Mouse (Mus musculus) cerebral cortex, adult 2 months (tissue): ENCODE measurements around the gene Fbxo36.

ENCODE experiments used
- WGBS: fragments of 180-500 bp; shearing (Covaris S2); methylation state at CpG from one replicate; pipeline ENCODE4 v1.1.7; 2018; 5-methylcytosine and 5-hydroxymethylcytosine counted together

Gene Fbxo36

DNA sequence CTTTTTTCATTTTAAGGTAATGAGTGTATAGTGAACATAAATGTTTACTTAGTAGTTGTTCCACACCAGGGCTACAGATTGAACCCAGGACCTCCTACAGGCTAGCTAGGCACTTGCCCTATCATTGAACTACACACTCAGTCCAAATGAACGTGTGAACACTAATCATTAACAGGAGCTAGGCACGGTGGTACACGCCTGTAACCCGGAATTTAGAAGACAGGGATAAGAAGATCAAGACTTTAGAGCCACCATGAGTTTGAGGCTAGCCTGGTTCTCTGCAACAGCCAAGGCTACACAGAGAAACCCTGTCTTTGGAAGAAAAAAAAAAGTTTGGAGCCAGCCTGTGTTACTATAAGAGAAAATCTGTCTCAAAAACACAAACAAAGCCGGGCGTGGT lies 20.0 kb downstream of the Fbxo36 start:
- 96% methylated on average over 6 of the region's 6 CpGs for WGBS

DNA sequence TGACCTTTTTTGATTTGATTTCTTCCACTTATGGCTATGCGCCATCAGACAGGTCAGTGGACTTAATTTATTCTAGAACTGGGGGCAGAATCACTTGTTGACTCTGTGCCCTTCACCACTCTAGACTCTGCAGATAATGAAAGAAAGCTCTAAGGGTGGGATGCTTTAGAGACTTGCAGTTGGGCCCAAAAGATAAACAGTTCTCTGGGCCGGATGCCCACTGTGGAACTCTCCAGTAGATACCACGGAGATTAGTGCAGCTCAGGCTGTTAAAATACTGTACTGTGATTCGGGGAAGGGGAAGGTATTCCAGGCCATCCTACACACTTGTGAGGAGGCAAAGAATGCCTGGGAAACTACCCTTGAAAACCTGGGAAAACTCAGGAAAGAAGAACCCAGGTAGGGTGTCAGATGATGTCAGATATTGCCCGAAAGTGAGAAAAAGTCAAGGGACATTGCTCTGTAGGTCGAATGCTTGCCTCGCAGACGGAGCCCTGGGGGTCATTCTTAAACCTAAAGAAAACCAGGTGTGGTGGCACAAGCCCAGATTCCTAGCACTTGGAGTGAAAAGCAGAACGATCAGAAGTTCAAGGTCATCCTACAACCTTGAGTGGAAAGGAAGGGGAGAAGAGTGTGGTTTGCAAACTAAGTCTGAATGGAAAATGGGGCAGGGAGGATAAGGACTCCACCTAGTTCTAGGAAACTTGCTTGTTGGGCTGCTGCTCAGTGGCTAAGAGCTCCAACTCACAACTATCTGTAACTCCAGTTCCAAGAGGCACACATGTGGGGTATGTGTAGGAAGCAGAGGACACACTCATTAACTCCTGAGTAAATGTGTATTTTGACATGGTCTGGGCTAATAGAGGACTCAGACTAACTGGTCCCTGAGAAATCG lies 21.0 kb downstream of the Fbxo36 start:
- 84% methylated on average over 10 of the region's 10 CpGs for WGBS

- 68% methylated on average over 1 of the region's 1 CpGs for WGBS
These were observed 21.6 kb downstream of the Fbxo36 start for GRCm38 (mm10) chr1:84861255-84861630.

DNA sequence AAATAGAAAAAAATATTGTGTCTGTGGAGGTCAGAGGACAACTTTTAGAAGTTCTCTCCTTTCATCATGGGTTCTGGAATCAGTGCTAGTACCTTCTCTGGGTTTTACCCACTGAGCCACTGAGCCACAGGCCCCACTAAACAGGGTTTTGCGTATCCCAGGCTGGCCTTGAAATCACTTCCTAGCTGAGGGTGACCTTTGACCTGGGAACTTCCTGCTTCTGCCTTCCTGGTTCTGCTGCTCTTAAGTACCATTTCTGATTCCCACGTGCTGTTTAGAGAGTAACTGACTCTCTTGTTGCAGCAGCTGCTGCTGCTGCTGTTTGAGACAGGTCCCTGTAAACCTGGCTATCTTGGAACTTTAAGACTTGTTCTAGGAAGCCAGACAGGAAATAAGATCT lies 25.0 kb downstream of the Fbxo36 start:
- WGBS = 73% methylated on average over 2 of the region's 2 CpGs

DNA sequence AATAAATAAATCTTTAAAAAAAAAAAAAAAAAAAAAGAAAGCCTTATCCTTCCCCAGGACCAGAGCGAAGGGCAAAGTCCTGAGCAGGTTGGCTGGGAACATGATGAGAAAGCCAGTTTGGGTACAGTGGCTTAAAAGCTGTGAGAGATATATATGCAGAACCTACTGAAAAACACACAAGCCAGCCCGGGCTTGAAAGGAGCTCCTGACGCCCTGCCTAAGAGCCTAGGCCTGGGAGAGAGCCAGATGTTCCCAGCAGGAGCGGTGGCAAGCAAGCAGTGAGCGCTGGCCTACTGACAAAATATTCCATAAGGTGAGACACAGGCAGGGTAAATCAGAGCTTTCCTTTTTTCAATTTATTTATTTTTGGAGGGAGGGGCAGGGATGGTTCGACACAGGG lies 26.6 kb downstream of the Fbxo36 start:
- WGBS = 85% methylated on average over 6 of the region's 6 CpGs

- 88% methylated on average over 3 of the region's 3 CpGs for WGBS
These were observed 27.1 kb downstream of the Fbxo36 start for GRCm38 (mm10) chr1:84866706-84867230.

GRCm38 (mm10) chr1:84868841-84869240 lies 29.2 kb downstream of the Fbxo36 start:
- 77% methylated on average over 4 of the region's 4 CpGs for WGBS

GRCm38 (mm10) chr1:84869498-84869897 lies 29.9 kb downstream of the Fbxo36 start:
- WGBS = 73% methylated on average over 7 of the region's 7 CpGs

DNA sequence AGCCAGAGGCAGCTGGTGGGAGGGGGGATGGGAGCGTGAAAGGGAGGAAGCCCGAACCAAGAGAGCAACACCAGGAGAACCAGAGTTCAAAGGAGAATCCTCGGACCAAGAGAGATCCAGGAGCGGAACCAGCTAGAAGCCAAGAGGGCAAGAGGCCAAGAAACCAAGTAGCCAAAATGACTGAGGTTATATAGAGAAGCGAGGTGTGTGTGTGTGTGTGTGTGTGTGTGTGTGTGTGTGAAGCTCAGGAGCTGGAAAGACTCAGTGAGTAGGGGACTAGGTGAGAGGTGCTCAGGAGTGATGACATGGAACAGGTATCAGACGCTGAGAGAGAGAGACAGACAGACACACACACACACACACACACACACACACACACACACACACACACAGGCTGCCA lies 31.5 kb downstream of the Fbxo36 start:
- 67% methylated on average over 6 of the region's 6 CpGs for WGBS

DNA sequence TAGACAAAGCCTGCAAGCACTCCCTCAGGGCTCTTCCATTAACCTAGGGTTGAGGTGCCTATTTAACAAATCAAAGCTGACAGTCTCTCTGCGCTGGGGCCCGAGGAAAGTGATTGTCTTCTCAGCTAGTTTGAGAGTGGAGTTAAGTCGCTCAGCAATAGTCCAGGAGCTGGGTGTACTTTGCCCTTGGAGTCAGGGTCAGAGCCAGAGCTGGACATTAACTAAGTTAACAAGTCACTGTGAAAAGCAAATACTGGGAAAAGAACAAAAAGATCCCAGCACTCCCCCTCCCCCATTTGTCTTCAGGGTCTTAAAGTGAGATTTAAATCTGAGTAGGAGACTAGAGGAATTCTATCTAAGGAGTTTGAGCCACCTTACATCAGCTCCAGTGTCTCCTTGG lies 32.5 kb downstream of the Fbxo36 start:
- WGBS = 72% methylated on average over 3 of the region's 3 CpGs

DNA sequence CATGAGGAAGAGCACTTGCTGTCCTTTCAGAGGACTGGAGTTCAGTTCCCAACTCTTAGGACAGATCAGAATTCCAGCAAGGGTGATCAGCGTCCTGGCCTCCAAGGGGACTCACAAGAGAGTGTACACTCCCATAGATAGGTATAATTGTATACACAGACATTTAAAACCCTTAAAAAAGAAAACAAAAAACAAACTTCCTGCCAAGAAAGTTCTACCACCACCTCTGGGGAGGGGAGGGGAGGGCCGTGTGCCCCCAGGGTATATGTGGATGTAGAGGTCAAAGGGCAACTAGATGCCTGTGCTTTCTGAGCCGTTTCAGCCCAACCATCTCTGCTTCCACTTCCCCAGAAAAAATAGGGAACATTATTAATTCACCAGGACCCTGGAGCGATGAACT lies 33.3 kb downstream of the Fbxo36 start:
- 72% methylated on average over 4 of the region's 4 CpGs for WGBS

- WGBS = 89% methylated on average over 2 of the region's 2 CpGs
These were observed 37.9 kb downstream of the Fbxo36 start for GRCm38 (mm10) chr1:84877590-84877989.

DNA sequence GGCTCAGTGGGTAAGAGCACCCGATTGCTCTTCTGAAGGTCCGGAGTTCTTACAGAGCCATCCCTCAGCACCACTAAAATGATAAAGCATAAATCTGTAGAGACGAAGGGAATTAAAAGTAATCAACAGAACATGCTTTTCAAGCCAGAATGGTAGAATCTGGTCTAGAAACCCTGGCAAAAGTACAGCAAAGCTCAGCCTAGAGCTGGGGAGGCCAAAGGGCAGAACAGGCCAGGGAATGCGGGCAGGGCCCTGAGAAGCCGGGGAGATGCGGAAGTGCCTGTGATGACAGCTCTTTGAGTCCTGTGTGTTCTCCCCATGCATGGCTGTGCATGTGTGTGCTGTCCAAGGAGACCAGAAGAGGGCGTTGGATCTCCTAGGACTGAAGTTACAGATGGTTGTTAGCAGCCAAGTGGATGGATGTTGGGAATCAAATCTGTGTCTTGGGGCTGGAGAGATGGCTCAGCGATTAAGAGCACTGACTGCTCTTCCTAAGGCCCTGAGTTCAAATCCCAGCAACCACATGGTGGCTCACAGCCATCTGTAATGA lies 40.0 kb downstream of the Fbxo36 start:
- 93% methylated on average over 8 of the region's 8 CpGs for WGBS

- 38% methylated on average over 11 of the region's 11 CpGs for WGBS
These were observed 41.8 kb downstream of the Fbxo36 start for GRCm38 (mm10) chr1:84881248-84882065.

DNA sequence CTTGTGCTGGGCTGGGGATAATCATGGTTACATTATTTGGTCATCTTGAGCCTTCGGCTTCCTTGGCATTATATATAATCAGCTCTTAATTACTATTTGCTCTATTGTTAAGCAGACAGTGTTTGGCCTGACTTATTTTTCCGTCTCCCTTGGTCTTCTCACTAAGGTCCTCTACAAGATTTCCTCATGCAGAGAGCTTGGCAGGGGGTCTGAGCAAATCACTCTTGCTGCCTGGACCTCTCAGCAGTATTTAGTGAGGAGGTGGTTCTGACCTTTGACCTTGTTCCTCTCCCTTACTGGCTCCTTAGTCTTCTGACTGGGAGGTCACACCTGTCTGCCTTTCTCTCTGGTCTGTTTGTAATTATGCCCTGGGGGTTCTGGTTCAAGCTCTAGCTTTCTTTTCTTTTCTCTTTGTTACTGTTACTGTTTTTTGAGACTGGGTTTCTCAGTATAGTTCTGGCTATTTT lies 42.5 kb downstream of the Fbxo36 start:
- WGBS = 61% methylated on average over 2 of the region's 2 CpGs

- WGBS = 49% methylated on average over 4 of the region's 4 CpGs
These were observed 43.3 kb downstream of the Fbxo36 start for GRCm38 (mm10) chr1:84882937-84883336.

- 58% methylated on average over 4 of the region's 4 CpGs for WGBS
These were observed 44.2 kb downstream of the Fbxo36 start for GRCm38 (mm10) chr1:84883889-84884288.

GRCm38 (mm10) chr1:84885174-84885573 lies 45.5 kb downstream of the Fbxo36 start:
- WGBS = 84% methylated on average over 3 of the region's 3 CpGs

DNA sequence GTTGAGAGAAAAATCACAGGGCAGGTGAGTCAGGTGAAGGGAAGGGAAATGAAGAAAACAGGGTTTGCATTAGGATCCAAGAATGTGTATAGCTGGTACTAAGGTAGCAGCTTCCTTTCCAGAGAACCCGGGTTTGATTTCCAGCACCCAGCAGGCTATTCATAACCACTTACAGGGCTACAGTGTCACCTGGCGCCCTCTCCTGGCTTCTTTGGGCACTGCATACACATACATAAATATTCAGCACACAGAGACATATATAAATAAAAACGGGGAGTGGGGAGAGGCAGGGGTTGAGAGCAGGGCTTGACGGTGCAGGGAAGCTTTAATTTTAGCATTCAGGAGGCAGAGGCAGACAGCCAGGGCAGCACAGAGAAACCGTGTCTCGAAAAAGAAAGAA lies 46.3 kb downstream of the Fbxo36 start:
- WGBS = 90% methylated on average over 6 of the region's 6 CpGs

- WGBS = 75% methylated on average over 8 of the region's 8 CpGs
These were observed 49.8 kb downstream of the Fbxo36 start for GRCm38 (mm10) chr1:84889330-84890004.

DNA sequence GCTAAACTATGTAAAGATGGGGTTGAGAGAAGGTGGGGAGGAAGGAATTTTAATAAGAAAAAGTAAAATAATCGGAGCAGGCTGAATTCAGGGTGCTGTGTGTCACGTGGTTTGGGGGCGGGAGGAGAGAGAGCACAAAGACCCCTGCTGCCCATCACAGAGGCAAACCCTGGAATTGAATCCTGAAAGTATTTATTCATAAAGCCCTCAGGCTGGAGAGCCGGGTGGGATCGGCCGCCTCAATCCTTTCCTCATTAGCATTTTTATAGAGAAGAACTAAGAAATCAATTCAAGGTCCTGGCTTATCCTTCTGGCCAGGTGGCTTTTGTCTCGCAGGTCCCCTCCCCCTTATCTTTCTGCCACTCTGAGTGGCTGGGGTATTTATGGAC lies 50.4 kb downstream of the Fbxo36 start:
- 49% methylated on average over 7 of the region's 7 CpGs for WGBS

DNA sequence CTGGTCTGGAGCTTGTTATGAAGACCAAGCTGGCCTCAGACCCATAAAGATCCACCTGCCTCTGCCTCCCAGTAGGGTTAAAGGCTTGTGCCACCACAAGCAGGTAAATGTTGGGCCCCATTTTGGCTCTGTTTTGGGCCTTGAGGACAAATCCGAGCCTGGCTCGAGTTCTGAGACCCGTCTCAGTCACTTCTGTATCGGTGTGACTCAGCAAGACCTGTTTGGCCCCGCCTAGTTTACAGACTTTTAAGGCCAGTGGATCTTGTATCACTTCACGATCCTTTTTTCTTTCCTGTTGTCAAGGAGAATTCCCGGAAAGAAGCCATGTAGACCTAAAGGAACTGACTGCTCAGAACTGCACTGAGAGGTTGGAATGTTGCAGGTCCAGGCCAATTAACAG lies 50.9 kb downstream of the Fbxo36 start:
- 78% methylated on average over 7 of the region's 7 CpGs for WGBS
